Mouse (Mus musculus) adipocyte (in vitro differentiated cells): ENCODE results near the gene Usp46.

Experiments
- DNase-seq: peaks from one replicate; pipeline ENCODE4 v3.0.0-alpha.2; 2016; ENCODE audit warnings: low spot score

The Usp46 gene

DNA sequence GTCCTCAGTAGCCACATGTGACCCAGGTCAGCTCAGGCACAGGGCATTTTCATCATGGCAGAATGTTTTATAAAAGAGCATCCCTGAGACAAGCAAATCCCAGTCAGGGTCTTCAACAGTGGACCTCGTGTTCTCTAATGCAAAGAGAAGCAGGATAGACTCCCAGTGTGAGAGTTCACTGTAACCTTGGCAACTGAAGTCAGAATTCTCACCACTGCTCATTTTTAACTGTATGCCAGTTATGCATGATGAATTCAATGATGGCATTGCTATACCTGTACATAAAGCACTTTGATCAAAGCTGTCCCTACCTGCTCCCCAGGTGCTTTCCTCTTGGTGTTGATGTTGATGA lies 116.6 kb downstream of the Usp46 start:
- DNase-seq: no peak

DNA sequence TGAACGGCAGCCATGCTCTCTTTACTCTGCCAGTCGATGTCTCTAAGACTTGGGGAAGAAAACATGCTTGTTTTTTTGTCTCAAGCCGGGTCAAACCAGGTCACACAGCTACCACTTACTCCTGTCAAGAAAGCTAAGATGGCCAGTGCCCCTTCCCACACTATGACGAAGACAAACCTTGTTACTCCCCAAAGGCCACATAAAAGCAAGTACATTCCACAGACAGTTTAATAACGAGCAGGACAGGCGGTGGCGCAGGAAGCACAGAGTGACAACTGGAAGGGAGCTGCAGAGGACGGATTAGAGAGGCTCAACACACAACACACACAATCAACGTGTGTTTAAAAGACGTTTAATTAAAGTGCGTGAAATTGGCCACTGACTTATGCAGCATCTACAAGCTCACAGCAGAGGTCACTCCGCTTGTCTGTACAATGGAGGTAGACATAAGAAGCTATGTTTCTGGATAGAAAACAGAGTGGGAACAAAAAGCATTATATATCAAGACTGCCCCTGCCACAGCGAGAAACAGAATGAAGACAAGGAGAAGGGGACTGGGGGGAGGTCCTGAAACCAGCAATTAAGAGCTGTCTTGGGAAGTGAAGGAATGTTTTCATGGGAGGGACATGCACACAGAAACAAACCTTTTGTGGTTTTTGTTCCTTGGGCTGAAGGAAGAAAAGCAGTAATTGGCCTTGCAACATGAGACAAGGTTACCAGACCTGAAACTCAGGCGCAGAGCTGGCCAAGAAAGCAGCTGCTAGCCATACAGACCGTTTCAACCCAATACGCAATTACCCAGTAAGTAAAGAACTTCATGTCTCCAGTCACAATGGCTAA lies 117.2 kb downstream of the Usp46 start:
- DNase-seq: peak; percentile 40
